Mouse (Mus musculus): ENCODE data around the gene 1110032A03Rik. TPM values are rescaled to one million over a fixed set of nuclear protein-coding genes. Genes with fewer than 3 reads are reported as not detected.

1110032A03Rik gene
- polyA plus RNA-seq, 1 experiment from 2014 or later = 56.2 TPM

GRCm38 (mm10) chr9:50811746-50812145 is 36.4 kb upstream of the 1110032A03Rik start:
- H3K9me3 ChIP-seq (ENCODE audit: control insufficient read depth, low read length) = no peaks in the 10 kb centered on the region
- no peaks in the 10 kb centered on the region for H3K4me1 ChIP-seq (ENCODE audit: control insufficient read depth, insufficient read depth, low read length)
- H3K27ac ChIP-seq (replicated peaks; ENCODE audit: low read depth, low read length) = no peak overlapping the region
- no peaks in the 10 kb centered on the region for H3K27me3 ChIP-seq (ENCODE audit: control insufficient read depth, insufficient read depth, low read length)
- ATAC-seq (ENCODE audit: low FRiP score, low TSS enrichment) (no peak), DNase-seq (no peak)
- no peak overlapping the region for H3K4me2 ChIP-seq (ENCODE audit: low read length)
- H3K9ac ChIP-seq (replicated peaks; ENCODE audit: low read length) = no peak overlapping the region
- no peak overlapping the region for H3K4me3 ChIP-seq (replicated peaks; ENCODE audit: low read depth, low read length)
- H3K36me3 ChIP-seq (ENCODE audit: control insufficient read depth, insufficient read depth, low read length) = peaks cover 71% of the 10 kb centered on the region
- 83% methylated on average over 2 of the region's 2 CpGs for WGBS

DNA sequence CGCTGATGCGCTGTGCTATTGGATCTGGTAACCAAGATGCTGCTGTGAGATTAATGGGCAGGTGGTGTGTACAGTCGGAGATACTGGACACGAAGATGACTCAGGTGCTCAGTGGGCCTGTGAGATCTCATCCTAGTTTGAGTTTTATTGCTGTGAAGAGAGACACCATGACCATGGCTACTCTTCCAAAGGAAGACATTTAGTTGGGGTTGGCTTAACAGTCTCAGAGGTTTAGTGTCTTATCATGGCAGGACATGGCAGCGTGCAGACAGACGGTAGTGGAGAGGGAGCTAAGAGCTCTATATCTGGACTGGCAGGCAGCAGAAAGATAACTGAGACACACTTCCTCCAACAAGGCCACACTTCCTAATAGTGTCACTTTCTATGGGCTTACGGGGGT is 35.9 kb upstream of the 1110032A03Rik start:
- Histone ChIP-seq H3K27ac (replicated peaks; ENCODE audit: low read depth, low read length) (no peak overlapping the region), H3K4me2 (ENCODE audit: low read length) (no peak overlapping the region), H3K9me3 (ENCODE audit: control insufficient read depth, low read length) (no peaks in the 10 kb centered on the region), H3K4me3 (replicated peaks; ENCODE audit: low read depth, low read length) (no peak overlapping the region), H3K9ac (replicated peaks; ENCODE audit: low read length) (no peak overlapping the region), H3K4me1 (ENCODE audit: control insufficient read depth, insufficient read depth, low read length) (no peaks in the 10 kb centered on the region), H3K27me3 (ENCODE audit: control insufficient read depth, insufficient read depth, low read length) (no peaks in the 10 kb centered on the region), H3K36me3 (ENCODE audit: control insufficient read depth, insufficient read depth, low read length) (peaks cover 72% of the 10 kb centered on the region)
- ATAC-seq (ENCODE audit: low FRiP score, low TSS enrichment) = no peak
- DNase-seq = no peak
- WGBS = 96% methylated on average over 7 of the region's 7 CpGs

- 94% methylated on average over 13 of the region's 13 CpGs for WGBS
- Histone ChIP-seq H3K4me1 (ENCODE audit: control insufficient read depth, insufficient read depth, low read length) (no peaks in the 10 kb centered on the region), H3K36me3 (ENCODE audit: control insufficient read depth, insufficient read depth, low read length) (peaks cover 86% of the 10 kb centered on the region), H3K4me3 (replicated peaks; ENCODE audit: low read depth, low read length) (no peak overlapping the region), H3K27ac (replicated peaks; ENCODE audit: low read depth, low read length) (no peak overlapping the region), H3K4me2 (ENCODE audit: low read length) (no peak overlapping the region), H3K9ac (replicated peaks; ENCODE audit: low read length) (no peak overlapping the region), H3K27me3 (ENCODE audit: control insufficient read depth, insufficient read depth, low read length) (no peaks in the 10 kb centered on the region), H3K9me3 (ENCODE audit: control insufficient read depth, low read length) (no peaks in the 10 kb centered on the region)
- DNase-seq (no peak), ATAC-seq (ENCODE audit: low FRiP score, low TSS enrichment) (no peak)
Observed at GRCm38 (mm10) chr9:50809146-50809545, 33.8 kb upstream of the 1110032A03Rik start.

DNA sequence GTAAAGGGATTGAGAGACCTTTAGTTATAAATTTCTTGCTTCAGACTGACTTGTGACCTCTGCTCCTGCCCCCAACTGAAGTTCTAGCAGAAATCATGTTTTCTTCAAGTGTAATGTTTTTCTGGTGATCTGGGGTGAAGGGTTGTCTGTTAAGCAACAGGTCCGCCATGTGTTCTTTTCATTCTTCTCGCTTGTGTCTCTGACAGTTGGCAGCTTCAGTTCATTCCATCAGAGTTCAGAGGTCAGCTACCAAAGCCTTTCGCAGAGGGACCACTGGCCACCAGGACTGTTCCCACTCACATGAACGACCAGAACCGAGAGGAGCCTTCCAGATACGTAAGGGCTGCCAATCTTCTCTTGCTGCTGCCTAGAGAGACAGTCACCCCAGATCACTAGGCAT is 33.2 kb upstream of the 1110032A03Rik start:
- H3K4me1 ChIP-seq (ENCODE audit: control insufficient read depth, insufficient read depth, low read length) = no peaks in the 10 kb centered on the region
- no peak overlapping the region for H3K9ac ChIP-seq (replicated peaks; ENCODE audit: low read length)
- no peak for ATAC-seq (ENCODE audit: low FRiP score, low TSS enrichment)
- H3K27me3 ChIP-seq (ENCODE audit: control insufficient read depth, insufficient read depth, low read length) = no peaks in the 10 kb centered on the region
- no peak overlapping the region for H3K4me3 ChIP-seq (replicated peaks; ENCODE audit: low read depth, low read length)
- peaks cover 86% of the 10 kb centered on the region for H3K36me3 ChIP-seq (ENCODE audit: control insufficient read depth, insufficient read depth, low read length)
- no peaks in the 10 kb centered on the region for H3K9me3 ChIP-seq (ENCODE audit: control insufficient read depth, low read length)
- no peak for DNase-seq
- H3K27ac ChIP-seq (replicated peaks; ENCODE audit: low read depth, low read length) = no peak overlapping the region
- 86% methylated on average over 6 of the region's 6 CpGs for WGBS
- no peak overlapping the region for H3K4me2 ChIP-seq (ENCODE audit: low read length)

DNA sequence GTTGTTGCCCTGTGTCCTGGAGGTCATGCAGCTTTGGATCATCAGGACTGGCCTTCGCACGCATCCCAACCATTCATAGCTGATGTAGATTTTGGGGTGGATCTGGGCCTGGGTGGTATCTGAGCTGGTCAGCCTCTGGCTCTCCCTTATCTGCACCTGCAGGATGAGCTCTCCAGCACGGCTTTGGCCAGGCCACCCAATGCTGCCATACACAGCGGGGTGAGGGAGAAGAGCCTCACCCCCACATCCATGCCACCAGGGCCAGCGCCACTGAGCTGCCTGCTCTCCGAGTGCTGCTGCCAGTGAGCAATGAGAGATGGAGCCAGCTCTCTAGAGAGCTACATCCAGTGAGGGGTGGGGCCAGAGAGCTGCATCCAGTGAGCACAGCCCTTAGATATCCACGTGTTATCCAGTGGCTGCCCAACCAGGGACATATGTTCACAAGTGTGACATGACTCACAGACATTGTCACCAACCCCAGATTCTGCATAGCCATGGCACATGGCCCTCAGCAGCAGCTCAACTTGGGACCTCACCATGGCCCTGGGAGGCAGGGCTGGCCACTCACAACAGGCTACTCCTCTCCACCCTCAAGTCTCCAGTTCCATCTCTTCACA is 27.8 kb upstream of the 1110032A03Rik start:
- H3K4me2 ChIP-seq (ENCODE audit: low read length) = no peak overlapping the region
- 92% methylated on average over 7 of the region's 7 CpGs for WGBS
- no peaks in the 10 kb centered on the region for H3K4me1 ChIP-seq (ENCODE audit: control insufficient read depth, insufficient read depth, low read length)
- H3K9me3 ChIP-seq (ENCODE audit: control insufficient read depth, low read length) = no peaks in the 10 kb centered on the region
- no peak for ATAC-seq (ENCODE audit: low FRiP score, low TSS enrichment)
- H3K4me3 ChIP-seq (replicated peaks; ENCODE audit: low read depth, low read length) = no peak overlapping the region
- no peak overlapping the region for H3K27ac ChIP-seq (replicated peaks; ENCODE audit: low read depth, low read length)
- no peak overlapping the region for H3K9ac ChIP-seq (replicated peaks; ENCODE audit: low read length)
- H3K36me3 ChIP-seq (ENCODE audit: control insufficient read depth, insufficient read depth, low read length) = peaks cover 85% of the 10 kb centered on the region
- no peaks in the 10 kb centered on the region for H3K27me3 ChIP-seq (ENCODE audit: control insufficient read depth, insufficient read depth, low read length)
- no peak for DNase-seq

GRCm38 (mm10) chr9:50800985-50801384 is 25.7 kb upstream of the 1110032A03Rik start:
- H3K4me2 ChIP-seq (ENCODE audit: low read length) = no peak overlapping the region
- H3K36me3 ChIP-seq (ENCODE audit: control insufficient read depth, insufficient read depth, low read length) = peaks cover 76% of the 10 kb centered on the region
- no peak overlapping the region for H3K9ac ChIP-seq (replicated peaks; ENCODE audit: low read length)
- H3K27me3 ChIP-seq (ENCODE audit: control insufficient read depth, insufficient read depth, low read length) = no peaks in the 10 kb centered on the region
- H3K4me1 ChIP-seq (ENCODE audit: control insufficient read depth, insufficient read depth, low read length) = no peaks in the 10 kb centered on the region
- peak; percentile 70 for DNase-seq
- H3K4me3 ChIP-seq (replicated peaks; ENCODE audit: low read depth, low read length) = no peak overlapping the region
- WGBS = 67% methylated on average over 2 of the region's 2 CpGs
- no peak for ATAC-seq (ENCODE audit: low FRiP score, low TSS enrichment)
- no peaks in the 10 kb centered on the region for H3K9me3 ChIP-seq (ENCODE audit: control insufficient read depth, low read length)
- H3K27ac ChIP-seq (replicated peaks; ENCODE audit: low read depth, low read length) = no peak overlapping the region

- H3K4me2 ChIP-seq (ENCODE audit: low read length) = no peak overlapping the region
- H3K4me1 ChIP-seq (ENCODE audit: control insufficient read depth, insufficient read depth, low read length) = no peaks in the 10 kb centered on the region
- DNase-seq = no peak
- peaks cover 71% of the 10 kb centered on the region for H3K36me3 ChIP-seq (ENCODE audit: control insufficient read depth, insufficient read depth, low read length)
- no peaks in the 10 kb centered on the region for H3K27me3 ChIP-seq (ENCODE audit: control insufficient read depth, insufficient read depth, low read length)
- 88% methylated on average over 5 of the region's 5 CpGs for WGBS
- H3K4me3 ChIP-seq (replicated peaks; ENCODE audit: low read depth, low read length) = no peak overlapping the region
- no peak for ATAC-seq (ENCODE audit: low FRiP score, low TSS enrichment)
- no peaks in the 10 kb centered on the region for H3K9me3 ChIP-seq (ENCODE audit: control insufficient read depth, low read length)
- no peak overlapping the region for H3K27ac ChIP-seq (replicated peaks; ENCODE audit: low read depth, low read length)
- H3K9ac ChIP-seq (replicated peaks; ENCODE audit: low read length) = no peak overlapping the region
Observed at GRCm38 (mm10) chr9:50798368-50798767, 23.0 kb upstream of the 1110032A03Rik start.

- no peak for ATAC-seq (ENCODE audit: low FRiP score, low TSS enrichment)
- H3K27ac ChIP-seq (replicated peaks; ENCODE audit: low read depth, low read length) = no peak overlapping the region
- H3K36me3 ChIP-seq (ENCODE audit: control insufficient read depth, insufficient read depth, low read length) = peaks cover 65% of the 10 kb centered on the region
- H3K4me2 ChIP-seq (ENCODE audit: low read length) = no peak overlapping the region
- H3K9ac ChIP-seq (replicated peaks; ENCODE audit: low read length) = no peak overlapping the region
- H3K4me3 ChIP-seq (replicated peaks; ENCODE audit: low read depth, low read length) = no peak overlapping the region
- no peaks in the 10 kb centered on the region for H3K4me1 ChIP-seq (ENCODE audit: control insufficient read depth, insufficient read depth, low read length)
- no peaks in the 10 kb centered on the region for H3K27me3 ChIP-seq (ENCODE audit: control insufficient read depth, insufficient read depth, low read length)
- DNase-seq = no peak
- no peaks in the 10 kb centered on the region for H3K9me3 ChIP-seq (ENCODE audit: control insufficient read depth, low read length)
- 95% methylated on average over 7 of the region's 7 CpGs for WGBS
Observed at GRCm38 (mm10) chr9:50797641-50798040, 22.3 kb upstream of the 1110032A03Rik start.

DNA sequence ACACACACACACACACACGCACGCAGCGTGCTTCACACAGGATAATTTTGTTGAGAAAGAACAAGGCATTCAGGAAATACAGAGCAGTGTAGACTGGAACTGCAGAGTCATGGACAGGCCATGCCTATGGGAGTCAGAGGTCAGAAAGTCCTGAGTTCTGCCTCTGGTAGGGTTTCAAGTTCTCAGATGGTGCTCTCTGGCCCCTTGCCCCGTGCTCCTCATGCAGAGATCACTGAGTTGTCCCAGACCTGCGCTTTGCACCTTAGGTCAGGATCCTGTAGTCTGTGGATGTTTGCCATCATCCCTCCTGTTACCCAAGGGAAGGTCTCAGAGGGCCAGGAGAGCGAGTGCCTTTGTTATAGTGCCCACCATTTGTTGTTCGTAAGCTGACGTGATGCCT is 21.5 kb upstream of the 1110032A03Rik start:
- Histone ChIP-seq H3K4me1 (ENCODE audit: control insufficient read depth, insufficient read depth, low read length) (no peaks in the 10 kb centered on the region), H3K4me3 (replicated peaks; ENCODE audit: low read depth, low read length) (no peak overlapping the region), H3K9me3 (ENCODE audit: control insufficient read depth, low read length) (no peaks in the 10 kb centered on the region), H3K36me3 (ENCODE audit: control insufficient read depth, insufficient read depth, low read length) (peaks cover 65% of the 10 kb centered on the region), H3K4me2 (ENCODE audit: low read length) (no peak overlapping the region), H3K27ac (replicated peaks; ENCODE audit: low read depth, low read length) (no peak overlapping the region), H3K9ac (replicated peaks; ENCODE audit: low read length) (no peak overlapping the region), H3K27me3 (ENCODE audit: control insufficient read depth, insufficient read depth, low read length) (no peaks in the 10 kb centered on the region)
- WGBS = 93% methylated on average over 8 of the region's 8 CpGs
- ATAC-seq (ENCODE audit: low FRiP score, low TSS enrichment) (no peak), DNase-seq (no peak)
